Mouse (Mus musculus): Measurements from ENCODE around the gene Abcg3. TPM values are rescaled to one million over a fixed set of nuclear protein-coding genes. Genes with fewer than 3 reads are reported as not detected.
"Not testable (repeated sequence)": the region's sequence is repeated elsewhere in the genome, so short reads cannot be mapped to it uniquely, and the experiment has no call there.

Gene Abcg3
- total RNA-seq (2021), result under 1 TPM in 1 of 2 experiments, not detected in 1; 0.11 TPM
- long read RNA-seq, partial matches to known transcripts, result 0 of 1 reads
- long read RNA-seq, other reads (novel, unspliced or antisense), result 0 of 1 reads

- DNase-seq (ENCODE audit: low spot score in 2 of 2), result no peak
Observed at GRCm38 (mm10) chr5:104982535-104982934, at the start of gene Abcg3. Gene Abcg3 (minus strand): TSS chr5:104982718.

DNA sequence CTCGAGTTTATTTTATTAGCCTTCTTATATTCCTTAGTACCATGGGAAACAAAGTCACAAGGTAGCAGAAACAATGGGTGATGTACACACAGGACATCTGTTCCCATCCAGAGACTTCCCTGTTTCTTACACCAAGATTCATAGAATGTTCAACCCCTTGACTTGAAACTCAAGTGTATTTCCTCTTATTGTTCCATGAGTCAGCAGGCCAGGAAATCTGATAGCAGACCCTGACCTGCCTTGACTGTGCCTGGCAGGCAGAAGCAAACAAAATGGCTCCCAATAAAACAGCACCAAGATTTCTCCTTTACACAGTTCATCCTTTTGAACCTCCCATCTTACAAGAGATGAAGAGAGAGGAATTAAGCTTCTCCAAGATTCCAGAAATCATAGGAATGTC is 30.0 kb upstream of the Abcg3 start:
- no peak for DNase-seq (ENCODE audit: low spot score in 2 of 2)

DNA sequence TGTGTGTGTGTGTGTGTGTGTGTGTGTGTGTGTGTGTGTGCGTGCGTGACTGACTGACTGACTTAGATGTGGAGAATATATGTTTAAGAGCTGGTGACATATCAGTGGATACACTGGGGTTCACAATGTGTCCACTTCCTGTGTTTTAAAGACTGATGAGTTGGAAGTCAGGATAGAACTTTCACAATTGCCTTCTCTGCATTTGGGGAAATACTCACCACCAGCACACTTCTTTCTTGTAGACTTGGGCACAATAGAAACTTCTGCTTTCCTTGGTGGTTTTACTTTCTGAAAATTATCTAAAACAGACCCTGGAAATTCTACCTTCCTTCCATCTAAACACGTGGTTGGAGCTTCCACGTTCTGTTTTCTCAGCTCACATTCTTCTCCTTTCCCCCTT is 29.1 kb upstream of the Abcg3 start:
- no peak for DNase-seq (ENCODE audit: low spot score in 2 of 2)

DNA sequence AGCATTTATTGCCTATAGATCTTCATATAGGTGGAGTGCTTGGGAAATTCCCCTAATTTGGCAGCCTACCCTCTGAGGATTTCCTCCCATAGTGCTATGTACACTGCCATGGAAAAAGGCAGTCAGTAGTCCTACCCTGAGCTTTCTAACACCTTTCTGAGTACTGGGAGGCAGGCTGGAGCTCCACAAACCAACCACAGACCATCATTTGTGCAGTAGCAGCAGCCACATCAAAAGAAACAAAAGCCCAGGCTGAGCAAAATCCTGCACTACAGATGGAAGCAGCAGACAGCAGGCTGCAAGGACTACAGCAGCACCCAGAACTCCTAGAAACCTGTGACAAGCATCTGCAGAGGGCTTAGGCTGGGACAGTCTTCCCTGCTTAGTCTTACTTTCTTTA is 27.9 kb upstream of the Abcg3 start:
- no peak for DNase-seq (ENCODE audit: low spot score in 2 of 2)

GRCm38 (mm10) chr5:104989411-104989810 is 6.9 kb upstream of the Abcg3 start:
- no peak for DNase-seq (ENCODE audit: low spot score in 2 of 2)

DNA sequence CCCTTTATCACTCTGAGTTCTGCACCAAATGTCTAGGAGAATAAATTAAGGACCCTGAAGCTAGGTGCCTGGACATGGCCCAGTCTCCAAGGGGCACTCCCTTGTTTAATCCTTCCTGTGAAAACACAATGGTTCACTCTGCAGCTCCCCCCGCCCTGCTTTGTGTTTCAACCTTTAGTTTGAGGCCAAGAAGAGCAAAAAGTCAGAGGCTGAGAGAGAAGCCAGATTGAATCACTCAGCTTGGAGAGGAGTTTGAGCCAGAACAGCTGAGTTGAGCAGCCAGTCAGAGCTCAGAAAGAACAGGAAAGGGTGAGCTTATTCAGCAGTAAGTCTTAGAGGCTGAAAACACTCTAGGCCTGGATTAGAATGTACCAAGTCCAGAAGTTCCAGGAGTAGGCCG is 5.5 kb upstream of the Abcg3 start:
- no peak for DNase-seq (ENCODE audit: low spot score in 2 of 2)

DNA sequence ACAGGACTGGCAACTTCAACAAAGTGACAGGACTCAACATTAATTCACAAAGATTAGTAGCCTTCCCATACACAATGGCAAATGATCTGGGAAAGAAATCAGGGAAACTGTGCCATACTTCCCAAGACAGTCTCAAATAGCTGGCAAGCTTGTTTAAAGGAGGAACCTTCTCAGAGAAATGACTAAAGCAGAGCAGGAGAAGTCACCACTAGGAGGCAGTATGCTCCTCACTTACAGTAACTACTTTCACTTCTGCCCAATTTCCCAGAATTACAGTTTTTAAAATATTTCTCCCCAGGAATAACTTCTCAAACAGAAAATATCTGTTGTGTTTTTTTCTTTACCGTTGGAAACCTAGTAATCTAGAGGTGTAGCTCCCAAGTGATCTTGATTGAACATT is 4.2 kb upstream of the Abcg3 start:
- peak in 1 of 2 experiments; percentile 10 for DNase-seq (ENCODE audit: low spot score in 2 of 2)

GRCm38 (mm10) chr5:104979040-104979513 is 3.4 kb downstream of the Abcg3 start:
- peak in 1 of 2 experiments; percentile 11 for DNase-seq (ENCODE audit: low spot score in 2 of 2)

GRCm38 (mm10) chr5:104958141-104958793 is 24.3 kb downstream of the Abcg3 start:
- no peak for DNase-seq (ENCODE audit: low spot score in 2 of 2)

- no peak for DNase-seq (ENCODE audit: low spot score in 2 of 2)
Observed at GRCm38 (mm10) chr5:104955208-104955607, 27.3 kb downstream of the Abcg3 start.

DNA sequence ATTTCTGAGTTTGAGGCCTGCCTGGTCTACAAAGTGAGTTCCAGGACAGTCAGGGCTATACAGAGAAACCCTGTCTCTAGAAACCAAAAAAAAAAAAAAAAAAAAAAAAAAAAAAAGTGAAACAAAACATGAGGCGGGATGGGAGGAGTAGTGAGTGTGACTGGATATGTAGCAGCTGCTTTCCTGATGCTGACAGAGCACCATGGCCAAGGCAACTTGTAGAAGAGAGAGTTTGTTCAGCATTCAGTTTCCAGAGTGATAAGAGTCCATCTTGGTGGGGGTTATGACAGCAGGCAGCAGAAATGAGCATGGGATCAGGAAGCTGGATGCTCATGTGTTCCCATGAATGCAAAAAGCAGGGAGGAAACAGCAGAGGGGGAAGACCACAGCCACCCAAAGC is 35.6 kb downstream of the Abcg3 start:
- no peak for DNase-seq (ENCODE audit: low spot score in 2 of 2)

DNA sequence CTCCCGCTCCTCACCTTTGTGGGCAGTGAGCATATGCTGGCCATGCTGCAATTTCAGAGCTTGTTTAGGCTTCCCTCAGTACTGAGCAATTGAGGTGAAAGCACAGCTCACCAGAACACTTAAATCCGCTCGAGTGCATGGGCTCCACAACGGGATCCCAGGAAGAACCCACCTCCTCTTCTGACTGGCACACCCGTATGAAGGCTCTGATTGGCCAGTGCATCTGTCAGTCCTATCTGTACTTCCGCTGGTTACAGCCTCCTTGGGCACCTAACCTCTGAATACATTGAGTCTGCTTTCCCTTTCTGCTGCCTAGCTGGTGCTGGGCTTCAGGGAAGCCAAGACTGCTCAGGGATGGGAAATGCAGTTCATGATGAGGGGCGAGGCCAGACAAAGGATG is 48.4 kb downstream of the Abcg3 start:
- no peak for DNase-seq (ENCODE audit: low spot score in 2 of 2)

DNA sequence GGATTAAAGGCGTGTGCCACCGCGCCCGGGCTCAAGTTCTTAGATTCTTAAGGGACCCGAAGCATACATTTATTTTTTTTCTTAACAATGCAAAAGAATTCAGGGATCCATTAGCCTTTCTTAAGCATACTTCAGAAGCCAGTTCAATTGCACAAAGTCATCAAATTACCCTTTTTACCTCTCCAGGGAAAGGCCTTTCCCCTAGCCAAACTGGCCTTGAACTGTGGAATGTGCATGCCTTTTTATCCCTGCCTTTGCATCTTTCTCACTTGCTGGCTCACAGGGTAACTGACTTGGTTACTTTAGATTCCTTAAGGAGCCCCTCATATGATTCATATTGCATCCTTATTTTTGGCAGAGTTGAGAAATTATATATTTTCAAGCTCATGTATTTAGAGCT is 76.0 kb downstream of the Abcg3 start:
- DNase-seq (ENCODE audit: low spot score in 2 of 2), result not testable (repeated sequence)

Other genes with a start within 250 kb of the Abcg3 start
- gene Zfp951, start 122.6 kb downstream of the Abcg3 start, total RNA-seq (2021), result 1 to 10 TPM; 5.4 to 7.1 TPM
- 1 to 10 TPM; 2.0 to 2.2 TPM for gene Gbp9, start 156.8 kb upstream of the Abcg3 start, total RNA-seq (2021)
- gene Gbp8, start 156.8 kb upstream of the Abcg3 start, total RNA-seq (2021), result under 1 TPM; 0.33 to 0.37 TPM
- under 1 TPM; 0.29 to 0.80 TPM for gene Gbp4, start 156.9 kb upstream of the Abcg3 start, total RNA-seq (2021)